Mouse (Mus musculus) thymus, postnatal 0 days (tissue): ENCODE results near the gene Nfe2l2. TPM values are rescaled to one million over a fixed set of nuclear protein-coding genes. Genes with fewer than 3 reads are reported as not detected.
"Not testable (repeated sequence)": the region's sequence is repeated elsewhere in the genome, so short reads cannot be mapped to it uniquely, and the experiment has no call there.

ENCODE experiments used
- DNase-seq: peaks from one replicate; pipeline ENCODE4 v3.0.0-alpha.2; 2015; ENCODE audit warnings: low spot score
- polyA plus RNA-seq: library from polyadenylated mRNA; unstranded; fragments of >200 nt; fragmentation: Nextera tagmentation; extraction: Ambion mirVana; gene quantifications from 2 replicates; pipeline ENCODE4 v1.2.1, GENCODE M21; 2015

Gene Nfe2l2
- polyA plus RNA-seq, 1 experiment from 2014 or later, result 56.6 TPM

GRCm38 (mm10) chr2:75714766-75715165 lies 10.3 kb upstream of the Nfe2l2 start:
- no peak for DNase-seq

GRCm38 (mm10) chr2:75713083-75713482 lies 8.6 kb upstream of the Nfe2l2 start:
- DNase-seq, result no peak

DNA sequence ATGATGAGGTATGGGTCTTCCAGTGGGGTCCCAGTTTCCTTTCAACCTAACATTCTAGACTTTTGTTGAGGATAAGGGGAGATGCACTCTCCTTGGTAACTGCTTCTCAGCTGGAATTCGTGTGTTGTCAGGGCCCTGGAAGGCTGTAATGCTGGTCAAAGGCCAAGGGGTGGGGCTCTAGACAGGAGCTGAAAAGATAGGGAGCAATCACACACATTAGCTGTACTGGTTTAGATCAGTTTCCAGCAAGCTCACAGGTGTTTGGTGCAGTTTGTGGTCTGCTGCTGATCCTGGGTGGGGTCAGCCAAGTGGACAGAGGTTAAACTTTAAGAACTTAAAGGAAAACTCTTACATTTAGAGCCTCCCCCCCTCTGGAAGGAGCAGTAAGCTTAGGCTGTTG lies 3.0 kb upstream of the Nfe2l2 start:
- DNase-seq, result no peak

- no peak for DNase-seq
These were observed 2.0 kb upstream of the Nfe2l2 start for GRCm38 (mm10) chr2:75706435-75706834.

- DNase-seq, result peak; percentile 16
These were observed 816 bp upstream of the Nfe2l2 start for GRCm38 (mm10) chr2:75705162-75705752.

- DNase-seq, result peak; percentile 85
These were observed 863 bp downstream of the Nfe2l2 start for GRCm38 (mm10) chr2:75703375-75704181.

- DNase-seq, result peak; percentile 42
These were observed 1.9 kb downstream of the Nfe2l2 start for GRCm38 (mm10) chr2:75702588-75702976.

- DNase-seq, result no peak
These were observed 2.4 kb downstream of the Nfe2l2 start for GRCm38 (mm10) chr2:75701822-75702587.

DNA sequence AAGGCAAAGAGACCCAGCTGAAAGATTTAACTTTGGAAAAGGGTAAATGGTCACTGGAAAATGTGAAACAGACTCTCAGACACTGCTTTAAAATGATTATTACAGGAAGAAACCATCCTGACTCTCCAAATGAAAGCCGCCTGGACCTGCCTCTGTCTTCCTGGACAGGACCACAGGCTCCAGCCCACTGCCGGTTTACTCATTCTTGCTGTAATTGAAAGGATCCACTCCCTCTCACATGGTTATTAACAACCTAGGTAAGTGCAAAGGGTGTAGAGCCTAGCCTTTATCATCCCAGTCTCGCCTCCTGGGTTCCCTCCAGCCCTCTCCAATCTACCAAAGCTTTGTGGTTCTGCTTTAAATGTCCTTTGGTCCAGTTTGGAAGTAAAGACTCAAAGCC lies 3.2 kb downstream of the Nfe2l2 start:
- DNase-seq, result no peak

- no peak for DNase-seq
These were observed 3.9 kb downstream of the Nfe2l2 start for GRCm38 (mm10) chr2:75700543-75700942.

GRCm38 (mm10) chr2:75698874-75699273 lies 5.6 kb downstream of the Nfe2l2 start:
- DNase-seq, result no peak

DNA sequence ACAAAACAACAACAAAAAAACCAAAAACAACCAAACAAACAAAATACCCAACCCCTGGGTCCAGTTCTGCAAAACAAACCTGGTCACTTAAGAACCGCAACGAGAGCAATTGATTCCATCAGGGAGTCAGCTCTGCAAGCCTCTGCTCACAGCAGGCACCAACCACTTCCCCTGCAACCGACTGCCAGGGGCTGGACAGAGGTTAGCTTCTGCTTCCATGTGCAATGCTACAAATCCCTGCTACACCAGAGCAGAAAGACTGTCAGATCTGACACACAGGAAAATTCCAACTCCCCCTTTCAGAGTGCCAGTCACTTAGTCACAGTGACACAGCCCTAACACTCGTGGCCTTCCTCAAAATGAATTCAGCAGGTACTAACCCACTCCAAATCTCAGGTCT lies 6.4 kb downstream of the Nfe2l2 start:
- DNase-seq, result no peak

- DNase-seq, result no peak
These were observed 7.2 kb downstream of the Nfe2l2 start for GRCm38 (mm10) chr2:75697222-75697621.

DNA sequence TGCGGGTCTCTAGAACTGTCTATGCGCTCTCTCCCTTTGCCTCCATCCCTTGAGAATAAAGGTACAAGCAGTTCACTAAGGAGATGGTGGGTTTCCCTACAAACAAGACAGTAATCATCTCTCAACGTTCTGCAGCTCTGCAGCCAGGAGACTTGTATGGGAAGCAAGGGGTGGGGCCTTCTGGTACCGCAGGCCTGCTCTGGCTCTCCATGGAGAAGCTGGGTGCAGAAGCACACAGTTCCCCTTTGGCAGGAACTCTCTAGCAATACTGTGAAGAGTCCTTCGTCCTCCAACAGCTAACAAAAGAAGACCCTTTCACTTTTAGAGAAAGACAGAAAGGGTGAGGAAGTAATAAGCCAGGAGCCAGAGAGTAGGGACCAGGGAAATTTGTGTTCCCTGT lies 8.1 kb downstream of the Nfe2l2 start:
- no peak for DNase-seq

GRCm38 (mm10) chr2:75695676-75696350 lies 8.6 kb downstream of the Nfe2l2 start:
- DNase-seq, result no peak

DNA sequence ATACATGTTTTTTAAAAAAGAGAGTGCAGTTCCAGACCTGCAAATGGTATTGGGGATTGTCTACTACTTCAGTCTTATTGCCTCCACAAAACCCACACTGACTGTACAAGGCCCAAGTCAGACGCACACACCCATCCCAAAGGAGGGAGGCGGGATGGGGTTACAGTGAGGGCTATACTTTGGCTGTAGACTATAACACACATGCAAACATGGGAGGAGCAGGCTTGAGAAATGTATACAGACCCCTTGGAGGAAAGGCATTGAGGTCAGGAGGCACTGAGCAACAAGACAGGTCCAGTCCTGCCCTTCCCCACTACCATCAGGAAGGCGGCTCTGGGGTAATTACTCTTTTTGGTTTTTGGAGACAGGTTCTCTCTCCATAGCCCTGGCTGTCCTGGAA lies 9.5 kb downstream of the Nfe2l2 start:
- DNase-seq, result not testable (repeated sequence)

- no peak for DNase-seq
These were observed 12.1 kb downstream of the Nfe2l2 start for GRCm38 (mm10) chr2:75692369-75692768.

DNA sequence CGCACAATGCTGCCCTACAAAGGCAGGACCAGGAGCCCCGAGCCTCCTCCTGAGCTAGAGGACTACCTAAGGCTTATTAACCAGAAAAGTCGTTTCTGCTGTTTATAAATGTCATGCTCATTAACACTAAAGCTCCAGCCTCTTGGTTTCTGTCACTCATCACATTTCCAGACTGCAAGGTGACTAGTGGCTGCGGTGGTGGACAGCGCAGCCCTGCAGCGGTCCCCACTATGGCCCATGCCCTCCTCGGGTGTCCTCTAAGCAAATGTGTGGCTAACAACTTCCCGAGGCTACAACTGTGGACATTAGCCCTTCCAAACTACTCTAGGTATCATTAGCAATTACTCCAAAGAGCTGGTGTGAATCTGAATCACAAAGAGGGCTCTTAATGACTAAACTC lies 13.1 kb downstream of the Nfe2l2 start:
- no peak for DNase-seq

DNA sequence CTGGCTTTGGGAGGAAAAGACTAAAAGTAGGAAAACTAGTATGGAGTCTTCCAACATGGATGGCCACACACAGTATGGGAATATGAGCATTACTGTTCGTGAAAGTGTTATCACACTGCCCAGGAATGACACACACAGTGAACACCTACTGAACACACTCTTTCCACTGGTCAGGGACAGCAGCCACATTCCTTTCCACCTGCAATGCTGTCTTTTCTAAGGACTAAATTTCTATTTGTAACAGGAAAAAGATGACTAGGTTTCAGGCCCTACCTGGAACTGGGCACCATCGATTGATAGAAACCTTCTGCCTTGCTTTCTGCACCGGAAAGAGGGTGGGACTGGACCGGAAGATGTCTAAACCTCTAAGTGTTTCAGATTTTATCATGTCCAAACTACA lies 13.8 kb downstream of the Nfe2l2 start:
- no peak for DNase-seq

- DNase-seq, result no peak
These were observed 14.8 kb downstream of the Nfe2l2 start for GRCm38 (mm10) chr2:75689482-75690158.

GRCm38 (mm10) chr2:75688901-75689300 lies 15.5 kb downstream of the Nfe2l2 start:
- no peak for DNase-seq
